Mouse (Mus musculus) embryonic facial prominence, embryonic 10.5 days (tissue): ENCODE measurements around the gene Slc35b2. TPM values are rescaled to one million over a fixed set of nuclear protein-coding genes. Genes with fewer than 3 reads are reported as not detected.

ENCODE experiments used
- DNase-seq: peaks from one replicate; pipeline ENCODE4 v3.0.0-alpha.2; 2017; ENCODE audit warnings: low spot score
- H3K27ac ChIP-seq: fragments of 300-500 bp; sonication (generic); replicated peaks from 2 replicates; pipeline ENCODE4 v1.5.1; 2016; ENCODE audit warnings: mild to moderate bottlenecking
- H3K27me3 ChIP-seq: fragments of 300-500 bp; sonication (generic); replicated peaks from 2 replicates; pipeline ENCODE4 v1.6.1; 2016; ENCODE audit warnings: low read depth, mild to moderate bottlenecking; ENCODE audit not compliant: poor library complexity, severe bottlenecking
- H3K36me3 ChIP-seq: fragments of 300-500 bp; sonication (generic); replicated peaks from 2 replicates; pipeline ENCODE4 v1.6.1; 2016; ENCODE audit warnings: mild to moderate bottlenecking, moderate library complexity
- H3K4me1 ChIP-seq: fragments of 300-500 bp; sonication (generic); 2 replicates; pipeline ENCODE4 v1.6.1; 2016
- H3K4me3 ChIP-seq: fragments of 300-500 bp; sonication (generic); 2 replicates; pipeline ENCODE4 v1.5.1; 2016; ENCODE audit warnings: mild to moderate bottlenecking, moderate library complexity
- H3K9me3 ChIP-seq: fragments of 300-500 bp; sonication (generic); 2 replicates; pipeline ENCODE4 v1.6.1; 2016; ENCODE audit warnings: mild to moderate bottlenecking
- WGBS: fragments of 180-500 bp; shearing (Covaris S2); methylation state at CpG from one replicate; pipeline ENCODE4 v1.1.7; 2016; 5-methylcytosine and 5-hydroxymethylcytosine counted together
- polyA plus RNA-seq: library from polyadenylated mRNA; unstranded; fragments of >200 nt; fragmentation: Nextera tagmentation; extraction: Ambion mirVana; gene quantifications from 2 replicates; pipeline ENCODE4 v1.2.1, GENCODE M21; 2016

Slc35b2 gene
- polyA plus RNA-seq, 1 experiment from 2014 or later: 101 TPM

- H3K9me3 ChIP-seq: no peaks in the 10 kb centered on the region
- peak within 1 kb of the TSS; percentile 100 for H3K4me3 ChIP-seq
- peaks cover 40% of the 10 kb centered on the region for H3K36me3 ChIP-seq
- DNase-seq: peak; percentile 99
- H3K4me1 ChIP-seq: peaks cover 40% of the 10 kb centered on the region
- WGBS: under 1% methylated on average over 41 of the region's 41 CpGs
- peak within 1 kb of the TSS; percentile 99 for H3K27ac ChIP-seq
- H3K27me3 ChIP-seq: no peaks in the 10 kb centered on the region
These were observed 9.6 kb downstream of the Slc35b2 start, which contains the start of gene Hsp90ab1 for GRCm38 (mm10) chr17:45573087-45573779. Gene Hsp90ab1 (minus strand): TSS chr17:45573271.

DNA sequence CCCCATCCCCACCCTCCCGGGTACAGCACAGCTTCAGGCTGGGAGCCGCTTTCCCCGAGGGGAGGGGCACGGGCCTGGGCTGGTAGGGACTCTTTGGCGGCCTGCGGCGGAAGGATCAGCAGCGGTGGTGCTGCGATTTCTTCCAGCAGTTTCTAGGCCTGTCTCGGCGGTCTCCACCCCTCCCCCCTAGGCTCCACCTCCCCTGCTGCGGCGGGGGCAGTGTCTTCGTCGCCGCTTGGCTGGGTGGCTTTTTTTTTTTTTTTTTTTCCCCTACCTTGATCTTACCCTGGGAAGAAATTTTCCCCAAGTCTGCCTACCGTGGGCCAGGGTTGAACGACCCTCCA is 10.1 kb downstream of the Slc35b2 start:
- 0% methylated on average over 18 of the region's 18 CpGs for WGBS
- no peaks in the 10 kb centered on the region for H3K27me3 ChIP-seq
- H3K4me3 ChIP-seq: peak overlapping the region; percentile 100
- H3K4me1 ChIP-seq: peaks cover 40% of the 10 kb centered on the region
- DNase-seq: peak; percentile 97
- no peaks in the 10 kb centered on the region for H3K9me3 ChIP-seq
- peak overlapping the region; percentile 99 for H3K27ac ChIP-seq
- H3K36me3 ChIP-seq: peaks cover 35% of the 10 kb centered on the region

DNA sequence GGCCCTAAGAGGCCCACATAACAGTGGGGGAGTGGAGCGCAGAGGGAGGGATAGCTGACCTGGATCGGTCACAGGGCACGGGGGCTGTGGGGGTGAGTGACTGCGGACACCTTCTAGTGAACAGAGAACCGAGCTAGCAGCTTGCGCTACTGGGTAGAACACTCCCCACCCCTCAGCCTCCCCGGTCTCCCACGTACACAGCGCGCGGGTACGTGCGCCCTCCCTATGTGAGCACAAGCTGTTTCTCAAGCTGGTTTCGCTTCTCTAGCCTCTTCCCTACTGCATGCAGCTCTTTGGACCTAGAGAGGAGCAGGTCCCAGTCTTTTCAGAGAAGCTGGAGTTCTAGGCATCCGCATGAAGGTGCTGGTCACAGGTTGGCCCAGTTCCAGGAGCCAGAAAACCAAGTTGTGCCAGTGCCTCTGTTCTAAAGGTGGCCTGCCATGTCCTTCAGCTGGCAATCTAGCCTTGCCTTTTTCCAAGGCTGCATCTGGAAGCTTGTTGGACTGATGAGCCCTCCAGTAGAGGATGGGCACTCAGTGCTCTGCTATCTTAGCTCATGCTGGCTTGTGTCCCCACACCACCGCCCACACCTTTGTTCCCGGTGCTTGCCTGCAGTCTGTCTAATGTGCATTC is 10.6 kb downstream of the Slc35b2 start:
- peaks cover 36% of the 10 kb centered on the region for H3K4me1 ChIP-seq
- peaks cover 30% of the 10 kb centered on the region for H3K36me3 ChIP-seq
- WGBS: 4% methylated on average over 17 of the region's 17 CpGs
- no peaks in the 10 kb centered on the region for H3K27me3 ChIP-seq
- H3K4me3 ChIP-seq: peak overlapping the region; percentile 100
- H3K9me3 ChIP-seq: no peaks in the 10 kb centered on the region
- DNase-seq: peak; percentile 73
- H3K27ac ChIP-seq: peak overlapping the region; percentile 99

DNA sequence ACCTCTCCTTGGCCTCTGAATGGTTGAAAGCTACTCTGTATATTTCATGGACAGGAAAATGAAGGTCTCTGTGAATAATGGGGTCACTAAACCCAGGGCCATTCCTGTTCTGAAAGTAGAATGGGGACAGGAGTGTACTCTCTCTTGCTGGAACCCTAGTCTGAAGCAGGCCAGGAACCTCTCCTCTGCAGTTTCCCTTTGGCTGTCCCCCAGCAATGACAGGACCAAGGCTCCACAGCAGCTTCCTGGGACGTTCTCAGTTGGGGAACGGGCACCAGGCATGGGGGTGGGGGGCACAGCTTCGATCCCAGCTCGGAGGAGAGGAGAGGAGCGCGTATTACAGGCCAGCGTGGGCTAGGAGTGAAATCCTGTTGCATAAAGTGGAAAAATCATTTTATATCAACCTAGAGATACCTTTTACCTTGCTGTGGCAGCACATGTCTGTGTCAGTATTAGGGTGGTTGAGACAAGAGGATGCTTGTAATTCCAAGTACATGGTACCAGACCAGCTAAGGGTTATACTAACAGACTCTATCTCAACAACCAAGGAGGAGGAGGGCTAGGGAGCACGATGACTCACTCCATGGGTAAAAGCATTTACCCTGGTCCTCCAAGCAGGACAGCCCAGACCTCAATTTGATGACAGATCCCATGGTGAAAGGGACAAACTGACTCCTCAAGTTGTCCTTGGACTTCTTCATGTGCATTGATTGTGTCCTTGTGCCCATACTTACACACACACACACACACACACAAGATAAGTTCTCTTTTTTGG is 11.6 kb downstream of the Slc35b2 start:
- 0 out of 2 replicates have a peak overlapping the region, but pooled peaks have one; percentile 26 for H3K4me3 ChIP-seq
- no peaks in the 10 kb centered on the region for H3K9me3 ChIP-seq
- H3K36me3 ChIP-seq: peaks cover 19% of the 10 kb centered on the region
- no peaks in the 10 kb centered on the region for H3K27me3 ChIP-seq
- H3K27ac ChIP-seq: peak overlapping the region; percentile 99
- no peak for DNase-seq
- 90% methylated on average over 8 of the region's 8 CpGs for WGBS
- peaks cover 34% of the 10 kb centered on the region for H3K4me1 ChIP-seq

DNA sequence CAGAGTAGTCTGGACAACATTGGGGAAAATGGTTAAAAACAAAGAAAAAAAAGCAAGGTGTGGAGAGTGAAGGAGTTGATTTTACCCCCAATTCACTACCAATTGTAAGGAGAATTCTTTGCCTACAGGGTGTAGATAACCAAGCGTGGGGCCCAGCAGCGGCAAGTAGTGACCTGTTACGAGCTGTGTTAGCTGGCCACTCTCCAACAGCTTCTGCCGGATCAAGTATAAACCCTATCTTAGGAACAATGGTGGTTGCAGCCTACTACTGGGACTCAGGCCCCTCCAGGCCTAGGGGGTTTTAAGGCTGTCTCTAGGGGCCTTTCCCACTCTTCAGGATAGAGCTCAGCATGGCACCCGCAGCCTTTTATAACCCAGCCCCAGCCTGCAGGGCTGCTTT is 14.6 kb downstream of the Slc35b2 start:
- Histone ChIP-seq H3K27ac (no peak overlapping the region; the same call in 1 of the 2 replicates), H3K4me1 (peaks cover 29% of the 10 kb centered on the region), H3K4me3 (0 out of 2 replicates have a peak overlapping the region, but pooled peaks have one; percentile 14), H3K9me3 (no peaks in the 10 kb centered on the region), H3K27me3 (no peaks in the 10 kb centered on the region), H3K36me3 (no peaks in the 10 kb centered on the region)
- 69% methylated on average over 5 of the region's 5 CpGs for WGBS
- DNase-seq: peak; percentile 9

GRCm38 (mm10) chr17:45578843-45579242 is 15.2 kb downstream of the Slc35b2 start:
- WGBS: 73% methylated on average over 7 of the region's 7 CpGs
- Histone ChIP-seq H3K36me3 (no peaks in the 10 kb centered on the region), H3K9me3 (no peaks in the 10 kb centered on the region), H3K27ac (no peak overlapping the region), H3K4me1 (peaks cover 29% of the 10 kb centered on the region), H3K27me3 (no peaks in the 10 kb centered on the region), H3K4me3 (no peak overlapping the region)
- DNase-seq: peak; percentile 16

- H3K27ac ChIP-seq: no peak overlapping the region
- no peaks in the 10 kb centered on the region for H3K27me3 ChIP-seq
- no peak for DNase-seq
- H3K36me3 ChIP-seq: no peaks in the 10 kb centered on the region
- no peaks in the 10 kb centered on the region for H3K9me3 ChIP-seq
- 86% methylated on average over 4 of the region's 4 CpGs for WGBS
- H3K4me1 ChIP-seq: peaks cover 30% of the 10 kb centered on the region
- no peak overlapping the region for H3K4me3 ChIP-seq
These were observed 15.9 kb downstream of the Slc35b2 start for GRCm38 (mm10) chr17:45579554-45579953.

DNA sequence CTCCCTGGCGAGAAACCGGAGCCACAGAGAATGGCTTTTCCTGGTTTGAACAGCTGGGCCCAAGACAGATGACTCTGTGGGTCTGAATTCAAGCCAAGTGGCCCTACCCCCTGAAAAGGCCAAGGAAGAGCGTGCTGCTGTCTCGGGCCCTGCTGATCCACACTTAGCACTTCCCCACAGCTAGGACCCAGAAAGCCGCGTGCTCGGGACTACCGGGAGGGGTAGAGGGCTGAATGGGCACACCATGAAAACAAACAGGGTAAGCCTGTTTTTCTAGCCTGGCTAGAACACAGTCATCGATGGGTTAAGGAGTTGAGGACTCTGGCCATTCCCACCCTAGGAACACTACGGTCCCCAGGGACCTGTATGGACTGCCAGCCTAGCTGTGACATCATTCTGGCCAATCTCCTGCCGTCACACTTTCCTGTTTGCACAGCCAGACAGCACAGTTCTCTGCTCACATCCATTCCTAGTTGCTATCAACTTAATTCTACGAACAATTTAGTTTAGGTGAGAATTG is 17.3 kb downstream of the Slc35b2 start:
- Histone ChIP-seq H3K36me3 (no peaks in the 10 kb centered on the region), H3K4me3 (no peak overlapping the region), H3K4me1 (peaks cover 35% of the 10 kb centered on the region), H3K27me3 (no peaks in the 10 kb centered on the region), H3K9me3 (no peaks in the 10 kb centered on the region), H3K27ac (no peak overlapping the region)
- 41% methylated on average over 12 of the region's 12 CpGs for WGBS
- peak; percentile 29 for DNase-seq

GRCm38 (mm10) chr17:45581567-45581983 is 17.9 kb downstream of the Slc35b2 start:
- H3K27ac ChIP-seq: no peak overlapping the region; the same call in 1 of the 2 replicates
- H3K4me3 ChIP-seq: no peak overlapping the region
- 14% methylated on average over 2 of the region's 2 CpGs for WGBS
- H3K36me3 ChIP-seq: peaks cover 5% of the 10 kb centered on the region
- peak; percentile 78 for DNase-seq
- no peaks in the 10 kb centered on the region for H3K27me3 ChIP-seq
- H3K4me1 ChIP-seq: peaks cover 40% of the 10 kb centered on the region
- H3K9me3 ChIP-seq: peaks cover 3% of the 10 kb centered on the region; the same call in 1 of the 2 replicates

GRCm38 (mm10) chr17:45582188-45582587 is 18.5 kb downstream of the Slc35b2 start:
- no peak overlapping the region for H3K27ac ChIP-seq
- H3K27me3 ChIP-seq: no peaks in the 10 kb centered on the region
- peaks cover 4% of the 10 kb centered on the region; the same call in 1 of the 2 replicates for H3K9me3 ChIP-seq
- no peak overlapping the region for H3K4me3 ChIP-seq
- peaks cover 11% of the 10 kb centered on the region for H3K36me3 ChIP-seq
- WGBS: 91% methylated on average over 6 of the region's 6 CpGs
- DNase-seq: no peak
- H3K4me1 ChIP-seq: peaks cover 40% of the 10 kb centered on the region

DNA sequence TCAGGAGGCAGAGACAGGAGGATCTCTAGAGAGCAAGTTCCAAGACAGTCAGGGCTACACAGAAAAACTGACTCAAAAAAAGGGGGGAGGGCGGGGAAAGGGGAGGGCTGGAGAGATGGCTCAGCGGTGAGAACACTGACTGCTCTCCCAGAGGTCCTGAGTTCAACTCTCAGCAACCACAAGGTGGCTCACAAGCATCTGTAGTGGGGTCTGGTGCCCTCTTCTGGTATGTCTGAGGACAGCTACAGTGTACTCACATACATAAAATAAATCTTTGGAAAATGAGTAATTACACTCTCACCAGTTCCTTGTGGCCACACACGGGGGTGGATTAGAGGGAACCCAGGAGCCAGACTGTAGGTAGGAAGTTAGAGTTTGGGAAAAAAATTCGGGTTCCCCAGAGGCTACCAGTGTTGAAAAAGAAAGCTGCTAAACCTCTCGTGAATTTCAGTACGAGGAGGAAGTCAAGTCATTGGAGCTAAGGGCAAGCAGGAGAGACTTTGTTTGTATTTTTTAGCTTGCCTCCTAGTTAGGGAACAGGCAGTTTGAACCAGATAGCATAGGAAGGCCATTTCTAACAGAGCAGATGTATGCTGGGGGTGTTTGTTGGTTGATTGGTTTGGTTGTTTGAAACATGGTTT is 19.2 kb downstream of the Slc35b2 start:
- no peak for DNase-seq
- 73% methylated on average over 6 of the region's 6 CpGs for WGBS
- H3K27me3 ChIP-seq: no peaks in the 10 kb centered on the region

More for the DNA sequence above, 19.2 kb downstream of the Slc35b2 start:
- H3K36me3 ChIP-seq: peaks cover 15% of the 10 kb centered on the region
- H3K27ac ChIP-seq: no peak overlapping the region
- peaks cover 4% of the 10 kb centered on the region; the same call in 1 of the 2 replicates for H3K9me3 ChIP-seq
- no peak overlapping the region for H3K4me3 ChIP-seq
- H3K4me1 ChIP-seq: peaks cover 40% of the 10 kb centered on the region
